Comparison of ENCODE assay signal across 8 mouse cellular contexts in genomic region chr14:52196230-52197155, GRCm38 (mm10). TPM values are rescaled to one million over a fixed set of nuclear protein-coding genes. Genes with fewer than 3 reads are reported as not detected.
DNase-seq lines count a peak whose midpoint lies in the region; ATAC-seq and TF ChIP-seq lines count a peak whose summit lies in the region.

No protein-coding gene starts in this region.

- no peak for TF ChIP-seq POLR2A in spleen, adult 2 months (IDR thresholded peaks at IDR 0.05; ENCODE audit: low read depth, low read length)

- peak overlapping the region; percentile 99 for H3K27ac ChIP-seq in spleen, adult 2 months (ENCODE audit: insufficient read depth, low read length)
- peak overlapping the region; percentile 99 for H3K27ac ChIP-seq in kidney, embryonic 16.5 days (ENCODE audit: low read length)
- peak overlapping the region; percentile 95 for H3K27ac ChIP-seq in midbrain, embryonic 15.5 days

- peaks cover 12% of the 10 kb centered on the region for H3K36me3 ChIP-seq in spleen, adult 2 months (ENCODE audit: control insufficient read depth, insufficient read depth, low read length)
- H3K36me3 ChIP-seq in kidney, embryonic 16.5 days (ENCODE audit: insufficient read depth, low read length): peaks cover 28% of the 10 kb centered on the region
- peaks cover 21% of the 10 kb centered on the region for H3K36me3 ChIP-seq in midbrain, embryonic 15.5 days (replicated peaks)

- WGBS in spleen, adult 2 months: under 1% methylated on average over 58 of the region's 59 CpGs
- WGBS in kidney, embryonic 16.5 days: under 1% methylated on average over 47 of the region's 59 CpGs
- WGBS in midbrain, embryonic 15.5 days: under 1% methylated on average over 58 of the region's 59 CpGs

- H3K27me3 ChIP-seq in spleen, adult 2 months (ENCODE audit: control insufficient read depth, insufficient read depth, low read length): no peaks in the 10 kb centered on the region
- H3K27me3 ChIP-seq in kidney, embryonic 16.5 days (ENCODE audit: insufficient read depth, low read length): no peaks in the 10 kb centered on the region
- no peaks in the 10 kb centered on the region for H3K27me3 ChIP-seq in midbrain, embryonic 15.5 days (replicated peaks)

- no peaks in the 10 kb centered on the region; the same call in 1 of the 2 replicates for H3K4me1 ChIP-seq in spleen, adult 2 months (ENCODE audit: control insufficient read depth, insufficient read depth, insufficient read length)
- peaks cover 17% of the 10 kb centered on the region for H3K4me1 ChIP-seq in kidney, embryonic 16.5 days (ENCODE audit: insufficient read depth, low read length)
- H3K4me1 ChIP-seq in midbrain, embryonic 15.5 days: peaks cover 23% of the 10 kb centered on the region

- TF ChIP-seq CTCF in spleen, adult 2 months (IDR thresholded peaks at IDR 0.05; ENCODE audit: extremely low read depth, insufficient read depth, insufficient read length, insufficient replicate concordance): no peak

- H3K9ac ChIP-seq in kidney, embryonic 16.5 days (replicated peaks; ENCODE audit: low read length): peak overlapping the region; percentile 98
- peak overlapping the region; percentile 97 for H3K9ac ChIP-seq in midbrain, embryonic 15.5 days

- H3K9me3 ChIP-seq in kidney, embryonic 16.5 days (ENCODE audit: low read length): no peaks in the 10 kb centered on the region
- no peaks in the 10 kb centered on the region for H3K9me3 ChIP-seq in midbrain, embryonic 15.5 days

- peak overlapping the region; percentile 86 for H3K4me2 ChIP-seq in kidney, embryonic 16.5 days (replicated peaks; ENCODE audit: low read depth, low read length)
- peak overlapping the region; percentile 92 for H3K4me2 ChIP-seq in midbrain, embryonic 15.5 days

- peak; percentile 15; the same call in 1 of the 2 replicates for ATAC-seq in erythroid progenitor cell, adult 5-6 weeks (replicated peaks; ENCODE audit: low FRiP score, poor library complexity, severe bottlenecking)
- ATAC-seq in kidney, embryonic 16.5 days (ENCODE audit: low FRiP score, low TSS enrichment): peak; percentile 7; the same call in 1 of the 2 replicates
- peak; percentile 29; the same call in 1 of the 2 replicates for ATAC-seq in midbrain, embryonic 15.5 days (replicated peaks)

- peak; percentile 27 for DNase-seq in embryo, embryonic 10 days (ENCODE audit: low spot score)
- DNase-seq in embryo, embryonic 9.5 days (ENCODE audit: extremely low spot score): no peak
- peak in 1 of 2 experiments; percentile 8 for DNase-seq in spleen, adult 2 months (ENCODE audit: low read depth in 1 of 2, low spot score in 2 of 2)
- DNase-seq in spleen, adult 12 weeks (ENCODE audit: low spot score): no peak
- DNase-seq in Muller cell, postnatal 12 days (ENCODE audit: inconsistent ontology term): no peak

- peak overlapping the region; percentile 92 for H3K4me3 ChIP-seq in spleen, adult 2 months (ENCODE audit: extremely low read depth, insufficient read depth, insufficient read length)
- peak overlapping the region; percentile 99 for H3K4me3 ChIP-seq in kidney, embryonic 16.5 days (ENCODE audit: low read length)
- H3K4me3 ChIP-seq in midbrain, embryonic 15.5 days: peak overlapping the region; percentile 99

RNA-seq across cellular contexts. Expression of gene Supt16, which starts 0.7 kb away (rescaled TPM):
- polyA plus RNA-seq in spleen, adult 2 months (2012; rRNA removed): 7.7 and 8.7 TPM in 2 replicates
- total RNA-seq in erythroid progenitor cell, adult 5-6 weeks (2015; ENCODE audit: low replicate concordance): 84.0 and 91.8 TPM in 2 replicates
- total RNA-seq in erythroid progenitor cell, adult 5-6 weeks (2017; ENCODE audit: low replicate concordance): 174 and 231 TPM in 2 replicates
- 51.1 and 60.0 TPM in 2 replicates for polyA plus RNA-seq in kidney, embryonic 16.5 days (2015; fragmentation: Nextera tagmentation; extraction: Ambion mirVana)
- polyA plus RNA-seq in midbrain, embryonic 15.5 days (2015; fragmentation: Nextera tagmentation; extraction: Ambion mirVana): 43.0 and 45.4 TPM in 2 replicates
